Comparison of ENCODE assay signal across 27 mouse cellular contexts in the genomic region with DNA sequence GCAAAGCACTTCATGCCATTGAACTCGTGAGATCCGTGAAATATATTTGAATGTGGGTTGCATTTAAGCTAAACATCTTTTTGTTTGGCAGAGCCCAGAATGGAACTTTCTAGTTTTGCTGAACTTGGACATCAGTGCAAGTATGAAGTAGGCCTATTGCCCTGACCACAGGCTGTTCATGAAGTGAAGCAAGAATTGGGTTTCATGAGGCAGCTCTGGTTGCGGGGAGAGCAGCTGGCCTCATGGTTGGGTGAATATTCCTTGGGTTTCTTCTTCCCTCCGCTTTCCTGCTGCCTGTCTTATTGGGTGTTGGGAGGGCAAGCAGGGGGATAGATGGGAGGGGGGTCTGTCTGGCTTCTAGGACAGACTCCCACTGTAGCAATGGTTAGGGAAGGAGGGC. TPM values are rescaled to one million over a fixed set of nuclear protein-coding genes. Genes with fewer than 3 reads are reported as not detected.
DNase-seq lines count a peak whose midpoint lies in the region; ATAC-seq and TF ChIP-seq lines count a peak whose summit lies in the region.
"Had no signal": no experiment of that assay in that cellular context is flagged by ENCODE, and none has a peak within 500 bp of the region (broad histone marks: within the 10 kb centered on the region; RNA-seq: fewer than 3 reads in every experiment).

No protein-coding gene starts in this region.

- no peak overlapping the region for H3ac ChIP-seq in myocyte (ENCODE audit: control insufficient read depth, insufficient read length)

- peaks cover 94% of the 10 kb centered on the region for H3K79me2 ChIP-seq in myocyte (ENCODE audit: control insufficient read depth, insufficient read depth)

- DNase-seq in heart, adult 11 months = peak; percentile 75
- no peak for DNase-seq in heart, postnatal 4 days
- DNase-seq in lung, embryonic 14.5 days = no peak
- no peak for DNase-seq in lung, adult 18-20 months
- peak; percentile 68 for DNase-seq in Muller cell, postnatal 12 days (ENCODE audit: inconsistent ontology term)
- DNase-seq in gastrocnemius, postnatal 25 days = no peak
- DNase-seq in spleen, postnatal 36 days (ENCODE audit: low spot score in 2 of 2) = no peak
- DNase-seq: adrenal gland, postnatal 25 days; cerebellum, adult 9-10 months; gastrocnemius, postnatal 10 days; heart, adult 18-20 months; heart, postnatal 10 days; kidney, postnatal 25 days; liver; lung, postnatal 36 days; midbrain, embryonic 14.5 days; retina, postnatal 1 day; thymus, postnatal 36 days had no signal

- 78% methylated on average over 4 of the region's 4 CpGs for WGBS in lung, embryonic 14.5 days

- H3K4me3 ChIP-seq in lung, embryonic 14.5 days (ENCODE audit: low read depth, low read length) = no peak overlapping the region
- no peak overlapping the region for H3K4me3 ChIP-seq in myocyte
- H3K4me3 ChIP-seq: heart, embryonic 12.5 days; liver, embryonic 15.5 days; megakaryocyte, embryonic 14.5 days; neural tube, embryonic 13.5 days; stomach, embryonic 15.5 days had no signal

- no peak for ATAC-seq in lung, embryonic 14.5 days (ENCODE audit: insufficient read depth)
- ATAC-seq: forebrain, embryonic 14.5 days; hindbrain, postnatal 0 days; intestine, embryonic 16.5 days had no signal

- no peak for TF ChIP-seq CTCF in lung, embryonic 14.5 days (IDR thresholded peaks at IDR 0.05; ENCODE audit: low read depth)

- H3K9ac ChIP-seq in lung, embryonic 14.5 days = no peak overlapping the region
- H3K9ac ChIP-seq: heart, embryonic 12.5 days; liver, embryonic 15.5 days; neural tube, embryonic 13.5 days; stomach, embryonic 15.5 days had no signal

- no peaks in the 10 kb centered on the region for H3K9me3 ChIP-seq in lung, embryonic 14.5 days (ENCODE audit: low read depth, low read length)
- H3K9me3 ChIP-seq: heart, embryonic 12.5 days; liver, embryonic 15.5 days; neural tube, embryonic 13.5 days; stomach, embryonic 15.5 days had no signal

- no peak for TF ChIP-seq POLR2A in myocyte (IDR thresholded peaks at IDR 0.05; ENCODE audit: insufficient read length, low read depth)

- H3K27ac ChIP-seq in lung, embryonic 14.5 days (ENCODE audit: low read depth) = peak overlapping the region; percentile 38; the same call in 1 of the 2 replicates
- H3K27ac ChIP-seq: hindbrain, postnatal 0 days; liver, embryonic 15.5 days; neural tube, embryonic 13.5 days; stomach, embryonic 15.5 days had no signal

- no peak overlapping the region for H3K4me2 ChIP-seq in lung, embryonic 14.5 days
- peak overlapping the region; percentile 68 for H3K4me2 ChIP-seq in myocyte (ENCODE audit: low read depth)
- H3K4me2 ChIP-seq: heart, embryonic 12.5 days; liver, embryonic 15.5 days; neural tube, embryonic 13.5 days; stomach, embryonic 15.5 days had no signal

- H3K4me1 ChIP-seq in lung, embryonic 14.5 days (ENCODE audit: insufficient read depth) = peaks cover 39% of the 10 kb centered on the region

- H3K27me3 ChIP-seq in lung, embryonic 14.5 days (ENCODE audit: insufficient read depth, low read length) = no peaks in the 10 kb centered on the region
- no peaks in the 10 kb centered on the region for H3K27me3 ChIP-seq in myocyte (ENCODE audit: control insufficient read depth, insufficient read depth, insufficient read length)
- H3K27me3 ChIP-seq: liver, embryonic 15.5 days; megakaryocyte, embryonic 14.5 days; neural tube, embryonic 13.5 days; stomach, embryonic 15.5 days had no signal

- no peaks in the 10 kb centered on the region for H3K36me3 ChIP-seq in lung, embryonic 14.5 days (ENCODE audit: insufficient read depth)
- H3K36me3 ChIP-seq in myocyte (ENCODE audit: control insufficient read depth, insufficient read depth) = no peaks in the 10 kb centered on the region
- H3K36me3 ChIP-seq: heart, embryonic 12.5 days; liver, embryonic 15.5 days; neural tube, embryonic 13.5 days; stomach, embryonic 15.5 days had no signal

TF ChIP-seq in myocyte, 11 proteins besides CTCF, POLR2A, EP300 and RAD21:
- TF ChIP-seq CEBPB (IDR thresholded peaks at IDR 0.05; ENCODE audit: insufficient read depth, poor library complexity, severe bottlenecking) = peak; percentile 87
- no peak for TF ChIP-seq E2F4 (IDR thresholded peaks at IDR 0.05; ENCODE audit: insufficient read depth)
- no peak for TF ChIP-seq POLR2AphosphoS2 (IDR thresholded peaks at IDR 0.05; ENCODE audit: insufficient read length, low read depth)
- no peak for TF ChIP-seq REST (IDR thresholded peaks at IDR 0.05; ENCODE audit: insufficient read depth, insufficient read length)
- TF ChIP-seq MYOD1 (IDR thresholded peaks at IDR 0.05; ENCODE audit: control insufficient read depth in 1 of 3, insufficient read length in 2 of 3, low read depth in 2 of 3) = peak in 2 of 3 experiments; percentile 83 to 89
- peak; percentile 19 to 91 (median 72) for TF ChIP-seq MYOG (IDR thresholded peaks at IDR 0.05; ENCODE audit: control insufficient read depth in 1 of 3, insufficient read depth in 1 of 3, insufficient read length in 2 of 3, low read depth in 2 of 3)
- peak; percentile 38 for TF ChIP-seq TCF12 (IDR thresholded peaks at IDR 0.05; ENCODE audit: insufficient read depth, poor library complexity, severe bottlenecking)

RNA-seq across cellular contexts. Expression of a gene that starts 23.5 kb away (rescaled TPM):
- 10 to 100 TPM; 36.9 to 43.8 TPM for total RNA-seq in heart, postnatal 4 days (2021)
- 48.5 and 54.8 TPM in 2 replicates for polyA plus RNA-seq in lung, embryonic 14.5 days (2014; fragmentation: Nextera tagmentation; extraction: Ambion mirVana)
- polyA plus RNA-seq in myocyte (2012; fragmentation: generic; extraction: Trizol) = 71.4 TPM
- total RNA-seq in gastrocnemius, postnatal 25 days (2021) = 10 to 100 TPM; 36.3 to 50.5 TPM

Comparison
In these comparisons a context has a peak if more than half of its experiments do, and no peak if none do; other contexts are left out.
1. DNase-seq: peak in heart, adult 11 months (single experiment) and Muller cell, postnatal 12 days (single experiment); none in heart, postnatal 4 days (single experiment), lung, embryonic 14.5 days (single experiment), lung, adult 18-20 months (0 of 2), gastrocnemius, postnatal 25 days (single experiment) and spleen, postnatal 36 days (0 of 2).